Mouse (Mus musculus) testis, adult 2 months (tissue): ENCODE results near the gene Oxsm. TPM values are rescaled to one million over a fixed set of nuclear protein-coding genes. Genes with fewer than 3 reads are reported as not detected.

Experiments
- H3K27ac ChIP-seq: fragments of 200-500 bp; 2 replicates; pipeline ENCODE4 v1.5.1; 2012; ENCODE audit warnings: low read depth, low read length; ENCODE audit not compliant: control insufficient read depth, insufficient read depth
- H3K27me3 ChIP-seq: fragments of 200-500 bp; 2 replicates; pipeline ENCODE4 v1.6.1; 2012; ENCODE audit warnings: mild to moderate bottlenecking, low read length, moderate library complexity; ENCODE audit not compliant: control insufficient read depth, insufficient read depth
- H3K36me3 ChIP-seq: fragments of 200-500 bp; 2 replicates; pipeline ENCODE4 v1.6.1; 2012; ENCODE audit warnings: mild to moderate bottlenecking, low read length; ENCODE audit not compliant: control insufficient read depth, insufficient read depth
- H3K4me1 ChIP-seq: fragments of 200-500 bp; 2 replicates; pipeline ENCODE4 v1.6.1; 2012; ENCODE audit warnings: low read length; ENCODE audit not compliant: control insufficient read depth, insufficient read depth
- H3K4me3 ChIP-seq: fragments of 200-500 bp; 2 replicates; pipeline ENCODE4 v1.5.1; 2012; ENCODE audit warnings: low read depth, mild to moderate bottlenecking, low read length, moderate library complexity, mixed read lengths; ENCODE audit not compliant: control insufficient read depth
- CTCF ChIP-seq: fragments of 200-500 bp; IDR thresholded peaks from 2 replicates; pipeline ENCODE4 v1.5.1; 2012; ENCODE audit warnings: low read depth, mild to moderate bottlenecking, inconsistent platforms, low read length, moderate library complexity; ENCODE audit not compliant: control insufficient read depth, insufficient read depth, insufficient replicate concordance
- POLR2A ChIP-seq: fragments of 200-500 bp; IDR thresholded peaks from 2 replicates; pipeline ENCODE4 v1.6.1; 2012; ENCODE audit warnings: low read depth, mild to moderate bottlenecking, inconsistent platforms, low read length, moderate library complexity; ENCODE audit not compliant: control insufficient read depth
- polyA plus RNA-seq: library from polyadenylated mRNA; depleted of rRNA; stranded (reverse); fragments of >200 nt; gene quantifications from 2 replicates; pipeline ENCODE4 v1.2.3, GENCODE M21; 2012; rRNA removed

Gene Oxsm
- polyA plus RNA-seq, 1 experiment = 18.9 TPM

DNA sequence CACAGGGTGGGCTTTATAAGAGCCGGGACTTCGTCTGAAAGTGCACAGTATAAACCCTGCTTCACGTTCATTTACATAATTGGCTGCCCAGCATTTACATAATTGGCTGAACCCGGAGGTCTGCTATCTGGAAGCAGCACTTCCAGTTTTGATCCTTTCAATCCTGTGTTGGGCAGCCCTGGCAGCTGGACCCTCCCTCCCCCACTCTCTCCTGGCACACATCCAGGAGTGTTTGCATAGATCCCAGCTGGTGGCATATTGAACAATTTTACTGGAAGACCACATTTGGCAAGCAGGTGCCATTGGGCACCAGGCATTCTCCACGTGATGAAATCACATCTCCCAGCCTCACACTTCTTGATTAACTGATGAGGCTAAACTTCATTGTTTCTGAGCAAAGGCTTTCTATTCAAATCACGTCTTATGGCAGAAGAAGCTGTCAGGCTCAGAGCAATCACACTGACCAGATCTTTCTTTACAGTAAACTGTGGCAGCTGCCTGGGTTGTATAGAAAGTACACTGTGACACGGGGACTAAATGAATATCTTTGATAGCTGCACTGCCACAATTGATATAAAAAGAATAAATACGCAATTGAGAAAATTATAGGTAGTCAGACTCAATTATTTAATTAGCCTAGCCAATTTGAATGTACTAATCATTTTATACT lies 48.5 kb downstream of the Oxsm start:
- TF ChIP-seq CTCF (no peak), POLR2A (no peak)
- H3K27ac ChIP-seq = no peak overlapping the region
- H3K36me3 ChIP-seq = no peaks in the 10 kb centered on the region
- H3K27me3 ChIP-seq = no peaks in the 10 kb centered on the region
- H3K4me3 ChIP-seq = no peak overlapping the region
- no peaks in the 10 kb centered on the region for H3K4me1 ChIP-seq

DNA sequence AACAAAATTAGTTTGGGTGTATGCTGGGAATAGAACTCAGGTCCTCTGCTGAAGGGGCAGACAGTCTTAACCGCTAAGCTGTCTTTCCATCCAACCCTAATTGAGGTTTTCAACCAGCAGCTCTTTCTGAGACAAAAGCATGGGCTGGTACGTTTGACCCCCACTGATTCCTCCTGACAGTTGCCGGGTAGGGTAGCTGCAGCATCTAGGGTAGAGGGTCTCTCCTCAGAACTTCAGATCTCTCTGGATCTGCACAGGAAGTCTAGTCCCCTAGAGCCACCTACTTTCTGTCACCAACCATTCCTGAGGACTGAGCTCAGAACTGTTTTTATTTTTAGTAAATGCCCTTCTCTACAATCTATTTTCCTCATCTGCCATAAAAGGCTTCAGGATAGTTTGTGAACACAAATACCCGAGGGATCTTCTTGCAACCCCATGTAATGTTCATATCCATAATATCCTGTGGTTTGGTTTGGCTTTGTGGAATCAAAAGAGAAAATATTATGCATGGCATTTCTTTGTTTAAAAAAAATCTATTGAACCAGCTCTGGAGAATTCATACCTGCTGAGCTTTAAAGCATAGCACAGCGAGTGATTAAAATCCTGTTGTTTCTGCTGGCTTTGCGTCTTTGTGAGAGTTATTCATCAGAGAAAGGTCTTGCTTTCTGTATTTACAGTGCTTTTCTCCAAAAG lies 49.2 kb downstream of the Oxsm start:
- no peaks in the 10 kb centered on the region for H3K36me3 ChIP-seq
- H3K4me3 ChIP-seq = no peak overlapping the region
- no peaks in the 10 kb centered on the region for H3K27me3 ChIP-seq
- no peak overlapping the region for H3K27ac ChIP-seq
- no peak for TF ChIP-seq POLR2A
- no peak for TF ChIP-seq CTCF
- H3K4me1 ChIP-seq = no peaks in the 10 kb centered on the region

DNA sequence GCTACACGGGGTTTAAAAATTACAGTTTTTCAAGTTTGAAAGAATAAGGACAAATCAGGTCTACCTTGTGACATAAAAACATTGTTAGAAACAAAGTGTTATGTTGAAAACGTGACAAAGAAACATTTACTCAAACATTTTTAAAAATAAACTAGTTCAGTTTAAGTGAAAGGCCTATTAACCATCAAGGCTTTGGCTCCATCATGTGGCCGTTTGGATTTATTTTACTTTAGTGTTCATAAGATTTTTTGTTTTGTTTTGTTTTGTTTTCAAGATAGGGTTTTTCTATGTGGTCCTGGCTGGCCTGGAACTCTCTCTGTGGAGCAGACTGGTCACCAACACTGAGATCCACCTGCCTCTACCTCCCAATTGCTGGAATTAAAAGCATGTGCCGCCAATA lies 53.1 kb downstream of the Oxsm start:
- Histone ChIP-seq H3K4me3 (no peak overlapping the region), H3K27ac (no peak overlapping the region), H3K36me3 (no peaks in the 10 kb centered on the region), H3K27me3 (no peaks in the 10 kb centered on the region), H3K4me1 (no peaks in the 10 kb centered on the region)
- TF ChIP-seq POLR2A (no peak), CTCF (no peak)

DNA sequence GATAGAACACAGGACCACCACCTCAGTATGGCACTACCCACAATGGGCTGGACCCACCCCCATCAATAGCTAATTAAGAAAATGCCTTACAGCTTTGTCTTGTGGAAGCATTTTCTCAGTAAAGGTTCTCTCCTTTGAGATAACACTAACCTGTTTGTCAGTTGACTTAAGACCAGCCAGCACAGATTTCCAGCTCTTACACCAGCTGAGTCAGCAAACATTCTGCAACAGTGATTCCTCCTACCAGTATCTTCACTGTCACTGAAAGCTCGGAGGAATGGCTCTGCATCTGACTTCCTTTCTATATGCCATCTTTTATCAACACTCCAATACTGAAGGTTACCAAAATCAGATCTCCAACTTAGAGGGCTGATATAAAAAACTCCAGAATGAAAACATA lies 54.1 kb downstream of the Oxsm start:
- Histone ChIP-seq H3K4me1 (no peaks in the 10 kb centered on the region), H3K36me3 (no peaks in the 10 kb centered on the region), H3K27me3 (no peaks in the 10 kb centered on the region), H3K27ac (no peak overlapping the region), H3K4me3 (no peak overlapping the region)
- TF ChIP-seq POLR2A = no peak
- no peak for TF ChIP-seq CTCF

DNA sequence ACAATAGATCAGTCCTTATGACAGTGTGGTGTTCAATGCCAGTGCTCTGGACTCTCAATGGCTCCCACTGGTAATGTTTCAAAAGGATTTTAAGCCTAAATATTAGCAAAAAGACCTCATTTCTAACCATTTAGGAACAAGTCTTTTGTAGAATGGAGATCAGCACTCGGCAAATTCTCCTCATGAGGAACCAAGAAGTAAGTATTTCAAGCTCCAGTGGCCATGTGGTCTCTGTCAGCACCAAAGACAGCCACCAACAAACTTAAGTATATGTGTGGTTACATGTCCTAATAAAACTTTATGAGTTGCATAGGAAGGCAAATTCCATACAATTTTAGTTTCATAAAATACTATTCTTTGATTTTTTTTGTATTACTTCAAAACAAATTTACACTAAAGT lies 55.5 kb downstream of the Oxsm start:
- no peak for TF ChIP-seq POLR2A
- TF ChIP-seq CTCF = no peak
- H3K4me3 ChIP-seq = no peak overlapping the region
- no peaks in the 10 kb centered on the region for H3K27me3 ChIP-seq
- H3K4me1 ChIP-seq = no peaks in the 10 kb centered on the region
- H3K27ac ChIP-seq = no peak overlapping the region
- no peaks in the 10 kb centered on the region for H3K36me3 ChIP-seq

DNA sequence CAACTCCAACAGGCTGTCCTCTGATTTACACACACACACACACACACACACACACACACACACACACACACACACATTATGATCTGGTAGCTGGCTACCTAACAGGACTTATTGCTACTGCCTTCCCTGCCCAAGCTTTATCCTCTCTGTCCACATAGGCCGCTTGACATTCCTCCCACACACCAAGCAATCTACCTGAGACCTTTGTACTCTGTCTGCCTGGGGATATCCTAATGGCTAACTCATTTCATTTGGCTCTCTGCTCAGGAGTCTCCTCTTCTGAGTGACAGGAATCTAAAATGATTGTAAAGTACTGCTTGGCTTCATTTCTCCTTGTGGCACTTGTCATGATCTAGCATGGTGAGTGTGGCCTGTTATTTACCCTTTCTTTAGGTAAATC lies 60.5 kb downstream of the Oxsm start:
- TF ChIP-seq CTCF (no peak), POLR2A (no peak)
- no peak overlapping the region for H3K27ac ChIP-seq
- H3K4me1 ChIP-seq = no peaks in the 10 kb centered on the region
- no peaks in the 10 kb centered on the region for H3K36me3 ChIP-seq
- no peak overlapping the region for H3K4me3 ChIP-seq
- H3K27me3 ChIP-seq = no peaks in the 10 kb centered on the region

Other genes with a start within 250 kb of the Oxsm start
- gene Ngly1, start 528 bp downstream of the Oxsm start, polyA plus RNA-seq = 86.3 and 110 TPM in 2 replicates
- gene Top2b, start 115.4 kb upstream of the Oxsm start, polyA plus RNA-seq = 3.5 and 6.7 TPM in 2 replicates